Mouse (Mus musculus): ENCODE measurements around the gene Cd300lf. TPM values are rescaled to one million over a fixed set of nuclear protein-coding genes. Genes with fewer than 3 reads are reported as not detected.

Cd300lf gene
- total RNA-seq, 2 experiments from 2014 or later: 0.35 to 0.76 TPM

DNA sequence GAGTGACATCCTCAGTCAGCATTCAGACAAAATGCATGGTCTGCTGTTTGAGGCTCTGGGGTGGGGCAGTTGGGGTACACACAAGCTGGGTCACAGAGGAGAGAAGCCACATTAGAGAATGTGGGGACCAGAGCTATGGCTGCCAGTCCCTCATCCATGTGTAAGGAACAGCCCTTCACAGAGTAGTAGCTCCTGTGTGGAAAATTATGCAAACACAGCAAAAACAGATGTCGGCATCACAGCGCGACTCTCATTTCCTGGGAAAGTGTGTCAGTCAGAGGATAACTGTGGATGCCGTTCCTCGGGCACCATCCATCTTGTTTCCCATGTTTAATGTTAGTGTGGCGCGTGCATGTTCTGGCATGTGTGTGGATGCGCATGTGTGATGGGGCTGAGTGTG, 25.6 kb downstream of the Cd300lf start:
- no peak for DNase-seq (ENCODE audit: low spot score in 2 of 2)

DNA sequence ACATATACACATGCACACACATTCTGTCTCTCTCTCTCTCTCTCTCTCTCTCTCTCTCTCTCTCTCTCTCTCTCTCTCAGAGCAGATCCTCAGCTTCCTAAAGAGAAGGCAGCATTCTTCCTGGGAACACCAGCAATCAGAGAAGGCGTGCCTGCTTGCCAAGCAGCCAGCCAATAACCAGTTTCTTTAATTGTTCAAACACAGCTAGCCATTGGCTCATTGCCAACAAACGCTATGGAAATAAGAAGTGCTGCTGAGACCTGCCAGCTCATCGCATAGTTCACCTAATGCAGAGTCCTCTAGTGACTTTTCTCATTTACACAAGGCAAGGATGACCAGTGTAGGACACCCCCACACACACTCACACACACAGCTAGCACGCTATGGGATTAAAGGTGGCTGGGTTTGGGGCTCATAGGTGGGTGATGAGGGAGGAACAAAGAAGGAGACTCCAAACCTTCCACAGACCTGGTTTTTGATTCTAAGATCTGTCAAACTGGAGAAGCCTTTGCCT, 26.3 kb downstream of the Cd300lf start:
- no peak for DNase-seq (ENCODE audit: low spot score in 2 of 2)

DNA sequence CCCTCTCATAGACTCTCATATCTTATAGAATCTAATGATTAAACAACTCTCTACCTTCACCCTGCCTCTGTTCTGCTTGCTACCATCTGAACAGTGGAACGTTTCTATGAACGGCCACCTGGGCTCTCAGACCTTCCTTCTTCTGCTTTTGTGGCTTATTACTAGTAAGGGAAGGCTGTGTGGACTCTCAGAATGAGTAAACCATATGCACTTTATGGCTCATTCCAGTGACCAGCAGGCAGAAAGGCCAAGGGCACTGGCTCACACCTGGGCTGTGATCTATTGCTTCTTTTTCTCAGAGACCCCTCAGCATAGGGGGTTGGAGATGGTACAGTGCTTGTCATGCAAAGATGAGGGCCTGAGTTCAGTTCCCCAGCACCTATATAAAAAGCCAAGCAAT, 27.2 kb downstream of the Cd300lf start:
- no peak for DNase-seq (ENCODE audit: low spot score in 2 of 2)

DNA sequence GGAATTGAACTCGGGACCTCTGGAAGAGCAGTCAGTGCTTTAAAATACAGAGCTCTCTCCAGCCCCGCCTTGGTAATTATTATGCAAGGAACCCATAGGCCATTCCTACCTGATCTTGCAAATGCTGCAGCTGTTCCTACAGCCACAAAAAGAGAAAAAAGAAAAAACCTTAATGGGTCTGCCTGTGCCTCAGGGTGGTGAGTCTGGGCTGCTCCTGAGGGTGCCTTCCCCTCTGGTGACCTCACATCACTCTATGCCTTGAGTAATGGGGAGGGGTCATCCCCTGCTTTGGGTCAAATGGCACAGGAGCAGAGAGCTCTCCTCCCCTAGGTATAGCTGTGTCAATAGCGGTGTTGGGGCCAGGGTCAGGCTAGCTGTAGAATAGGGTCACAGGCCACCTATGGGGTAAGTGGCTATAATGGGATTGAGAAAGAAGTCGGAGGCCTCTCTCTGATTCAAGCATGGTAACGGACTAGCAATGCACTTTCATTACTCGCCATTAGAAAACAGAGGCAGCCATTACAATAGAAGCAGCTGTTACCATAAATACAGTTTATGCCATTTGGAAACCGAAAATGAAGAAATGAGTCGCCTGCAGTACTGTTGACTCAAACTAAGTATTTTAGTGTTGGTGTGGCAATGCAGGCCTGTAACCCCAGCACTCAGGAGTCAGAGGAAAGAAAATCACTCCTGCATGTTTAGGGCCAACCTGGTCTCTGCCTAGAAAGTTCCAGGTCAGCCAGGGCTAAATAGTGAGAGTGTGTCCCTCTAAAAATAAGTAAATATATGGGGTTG, 28.8 kb downstream of the Cd300lf start:
- DNase-seq (ENCODE audit: low spot score in 2 of 2): no peak

DNA sequence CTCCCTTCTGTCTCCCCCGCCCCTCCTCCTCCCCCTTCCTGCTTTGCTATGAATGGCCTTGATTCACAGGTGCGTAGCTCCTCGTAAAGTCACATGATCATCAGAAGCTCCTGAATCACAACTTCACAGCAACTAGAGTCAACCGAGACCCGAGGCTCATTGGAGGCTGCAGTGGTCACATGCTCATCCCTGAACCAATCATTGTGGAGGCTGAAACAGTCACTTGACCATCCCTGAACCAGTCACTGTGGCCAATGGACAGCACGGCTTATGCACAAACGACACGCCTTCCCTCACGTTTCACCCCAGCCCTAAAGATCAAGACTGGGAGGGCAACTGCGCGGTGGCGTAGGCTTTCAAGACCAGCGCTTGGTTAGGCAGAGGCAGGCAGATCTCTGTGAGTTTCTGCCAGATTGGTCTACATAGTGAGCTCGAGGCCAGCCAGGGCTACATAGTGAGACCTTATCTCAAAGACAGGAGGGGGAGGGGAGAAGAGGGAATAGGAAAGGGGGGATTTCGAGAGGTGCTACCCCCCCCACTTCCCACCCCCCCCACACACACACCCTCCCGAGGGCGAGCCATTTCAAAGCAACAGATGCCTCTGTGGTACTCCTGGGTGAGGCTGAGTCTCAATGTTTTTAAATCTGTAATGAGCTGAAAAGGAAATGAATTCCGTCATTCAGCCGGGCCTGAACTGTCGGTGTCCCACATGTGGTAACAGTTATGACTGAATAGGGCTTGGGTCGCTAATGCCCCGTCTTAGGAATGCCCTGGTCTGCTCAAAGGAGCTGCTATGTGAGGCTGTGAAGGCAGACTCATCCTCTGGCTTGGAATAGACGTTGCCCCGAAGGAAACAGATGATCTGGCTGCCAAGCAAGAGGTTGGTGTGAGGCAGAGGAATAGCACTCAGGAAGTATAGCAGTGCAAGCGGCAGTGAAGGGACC, 30.1 kb downstream of the Cd300lf start:
- DNase-seq (ENCODE audit: low spot score in 2 of 2): no peak

DNA sequence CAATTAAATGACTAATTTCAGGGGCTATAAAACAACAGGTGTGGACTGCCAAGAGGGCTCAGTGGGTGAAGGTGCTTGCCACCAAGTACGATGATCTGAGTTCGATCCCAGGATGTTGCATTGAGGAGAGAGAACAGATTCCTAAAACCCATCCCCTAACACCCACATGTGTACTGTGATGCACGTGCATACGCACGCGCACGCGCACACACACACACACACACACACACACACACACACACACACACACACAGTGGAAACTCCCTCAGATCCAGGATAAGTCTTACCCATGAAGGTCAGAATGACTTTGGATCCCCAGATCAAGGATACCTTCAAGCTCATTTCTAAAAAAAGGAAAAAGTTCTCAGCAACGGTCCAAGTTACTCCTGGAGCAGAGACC, 31.7 kb downstream of the Cd300lf start:
- DNase-seq (ENCODE audit: low spot score in 2 of 2): no peak

DNA sequence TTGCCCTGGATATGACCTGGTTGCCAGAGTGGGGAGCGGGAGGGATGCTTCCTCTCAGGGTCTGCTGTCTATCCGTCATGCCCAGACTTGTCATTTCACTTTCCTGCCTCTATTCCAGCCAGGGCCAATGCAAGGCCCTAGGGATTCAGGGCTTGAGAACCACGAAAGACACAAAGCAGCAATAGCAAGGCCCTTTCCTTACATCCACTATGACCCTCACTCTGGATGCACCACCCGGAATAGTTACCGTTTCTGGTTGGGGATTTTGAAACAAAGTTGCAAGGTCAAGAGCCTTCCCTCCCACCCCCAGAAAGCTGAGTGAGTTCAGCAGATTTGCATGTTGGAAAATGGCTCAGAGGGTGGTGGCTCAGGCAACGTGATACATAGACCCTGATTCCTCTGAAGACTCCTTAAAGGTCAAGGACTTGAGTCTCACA, 32.2 kb downstream of the Cd300lf start:
- DNase-seq (ENCODE audit: low spot score in 2 of 2): no peak

DNA sequence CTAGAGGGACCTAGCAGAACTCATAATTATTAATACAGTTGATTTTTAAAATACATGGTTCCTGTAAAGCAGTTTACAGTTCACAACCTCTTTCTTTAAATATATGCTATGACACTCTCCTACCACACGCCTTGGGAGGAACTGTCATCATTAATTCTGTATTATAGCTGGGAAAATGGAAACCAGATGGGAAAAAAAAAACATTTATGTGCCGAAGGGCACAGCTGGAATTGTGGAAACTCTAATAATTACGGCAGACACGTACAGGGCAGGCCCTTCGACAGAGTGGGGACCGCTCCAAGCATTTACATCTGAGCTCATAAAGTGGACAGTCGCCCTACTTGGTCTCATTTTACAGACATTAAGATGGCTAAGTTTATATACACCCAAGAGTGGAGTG, 33.1 kb downstream of the Cd300lf start:
- no peak for DNase-seq (ENCODE audit: low spot score in 2 of 2)

DNA sequence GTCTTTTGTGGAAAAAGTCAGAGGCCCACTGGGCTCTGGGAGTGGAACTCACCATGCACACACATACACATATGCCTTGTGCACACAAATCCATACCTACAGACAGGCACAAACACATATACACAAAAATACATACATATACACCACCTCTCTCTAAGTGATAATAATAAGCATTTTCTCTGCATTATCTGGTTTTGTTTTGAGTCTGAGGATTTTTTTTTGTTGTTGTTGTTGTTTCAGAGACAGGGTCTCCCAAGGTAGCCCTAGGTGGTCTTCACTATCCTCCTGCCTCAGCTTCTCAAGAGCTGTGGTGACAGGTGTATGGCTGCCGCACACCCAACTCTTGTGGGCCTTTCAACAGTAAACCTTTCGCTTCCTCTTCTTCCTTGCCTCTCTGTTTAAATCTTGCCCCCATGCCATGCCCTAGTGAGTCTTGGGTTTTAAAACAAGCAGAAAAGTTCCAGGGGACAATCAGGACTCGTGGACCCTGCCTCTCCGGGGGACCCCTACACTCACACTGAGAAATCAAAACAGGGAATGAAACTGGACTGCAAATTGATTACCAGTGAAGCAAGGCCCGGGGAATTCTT, 33.7 kb downstream of the Cd300lf start:
- no peak for DNase-seq (ENCODE audit: low spot score in 2 of 2)

DNA sequence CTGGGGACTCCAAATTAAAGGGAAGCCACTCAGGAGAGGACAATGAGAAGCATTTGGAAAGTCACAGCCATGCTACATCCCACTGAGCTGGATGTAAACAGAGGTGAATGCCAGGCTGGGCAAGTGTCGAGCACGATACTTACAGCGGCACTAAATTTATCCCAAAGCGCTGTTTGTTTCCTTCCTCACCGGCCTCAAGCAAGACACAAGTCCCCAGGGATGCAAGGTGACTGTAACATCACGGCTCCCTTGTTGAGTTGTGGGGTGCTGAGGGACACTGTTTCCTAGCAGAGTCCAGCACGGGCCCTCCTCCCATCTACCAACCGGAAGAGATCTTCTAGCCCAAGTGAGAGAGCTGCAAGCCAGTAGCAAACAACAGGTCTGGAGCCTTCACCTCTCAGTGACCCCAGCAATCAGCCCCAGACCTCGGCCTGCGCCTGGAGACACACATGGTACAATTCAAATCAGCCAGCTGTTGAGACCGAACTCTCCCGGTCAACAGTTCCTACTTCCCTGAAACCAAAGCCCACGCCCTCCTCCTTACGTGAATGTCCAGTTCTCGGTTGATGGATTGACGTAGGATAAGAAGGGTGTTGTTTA, 34.5 kb downstream of the Cd300lf start:
- DNase-seq (ENCODE audit: low spot score in 2 of 2): no peak

DNA sequence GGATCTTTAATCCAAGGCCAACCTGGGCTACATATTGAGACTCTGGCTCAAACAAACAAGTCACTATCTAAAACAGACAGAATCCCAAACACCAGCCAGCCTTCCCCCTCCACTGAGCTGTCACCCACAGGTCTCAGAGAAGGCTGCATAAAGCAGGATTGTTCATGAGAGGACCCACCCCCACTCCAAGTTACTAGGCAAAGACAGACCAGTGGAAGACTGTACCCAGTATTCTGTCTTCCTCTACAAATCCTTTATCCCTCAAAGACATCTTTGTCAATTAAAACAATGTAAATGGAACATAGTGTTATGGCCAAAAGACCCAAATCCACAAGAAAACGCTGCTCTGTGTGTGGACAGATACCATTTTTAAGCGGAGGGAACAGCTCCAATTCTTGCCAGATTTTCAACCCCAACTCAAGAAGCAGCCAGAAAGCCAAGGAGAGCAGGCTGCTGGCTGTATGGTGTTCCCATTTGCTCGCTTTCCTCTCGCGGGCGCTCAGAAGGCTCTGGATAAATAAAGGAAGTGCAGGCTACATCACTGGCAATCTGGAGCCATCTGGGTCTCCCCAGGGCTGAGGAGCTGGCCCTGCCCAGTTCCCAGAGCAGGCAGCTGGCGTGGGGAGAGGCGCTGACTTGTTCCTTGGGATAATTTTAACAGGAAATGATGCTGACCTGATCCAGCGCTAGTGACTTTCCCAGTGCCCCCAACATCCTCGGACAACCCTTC, 35.4 kb downstream of the Cd300lf start:
- DNase-seq (ENCODE audit: low spot score in 2 of 2): peak; percentile 16 to 32

DNA sequence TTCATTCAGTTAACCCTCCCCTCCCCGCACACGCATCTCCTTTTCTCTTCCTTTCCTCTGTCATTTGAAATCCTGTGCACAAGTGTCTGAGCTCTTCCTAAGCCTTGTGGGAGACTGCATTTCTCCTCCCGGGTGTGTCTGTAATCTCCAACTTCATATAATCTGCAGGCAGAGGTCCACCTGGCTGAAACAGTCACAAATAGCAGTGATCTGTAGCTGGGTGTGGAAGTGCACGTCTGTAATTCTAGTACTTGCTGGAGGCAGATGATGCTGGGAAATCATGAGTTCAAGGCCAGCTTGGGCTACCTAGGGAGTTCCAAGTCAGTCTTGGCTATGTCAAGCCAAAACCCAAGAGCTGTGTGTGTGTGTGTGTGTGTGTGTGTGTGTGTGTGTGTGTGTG, 41.7 kb downstream of the Cd300lf start:
- DNase-seq (ENCODE audit: low spot score in 2 of 2): no peak

DNA sequence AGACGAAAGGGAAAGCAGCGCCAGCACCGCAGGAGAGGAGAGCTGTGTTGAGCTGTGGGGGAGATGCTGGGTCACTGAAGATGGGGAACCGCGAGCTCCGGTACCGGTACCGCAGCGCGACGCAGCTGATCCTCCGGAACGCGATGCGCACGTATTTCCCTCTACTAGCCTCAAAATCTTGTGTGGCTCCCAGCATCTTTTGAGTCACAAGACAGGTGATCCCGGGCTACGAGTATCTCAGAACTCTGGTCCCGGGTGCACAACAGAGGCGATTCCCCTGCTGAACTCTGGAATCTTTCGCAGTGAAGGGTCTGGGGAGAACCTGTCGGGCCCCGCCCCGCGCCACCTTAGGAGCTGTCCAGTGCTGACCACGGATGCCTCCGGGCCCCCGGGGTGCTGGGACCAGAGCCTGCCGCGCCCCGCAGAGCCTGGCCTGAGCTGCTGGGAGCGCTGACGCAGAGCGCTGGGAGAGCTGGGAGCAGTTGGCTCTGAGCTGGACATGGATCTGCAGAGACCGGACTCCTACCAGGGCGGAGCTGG, 42.4 kb downstream of the Cd300lf start, which contains the start of gene Rab37:
Rab37 (plus strand) TSS at position 70 of the 540 bp plus-strand sequence.
- no peak for DNase-seq (ENCODE audit: low spot score in 2 of 2)

DNA sequence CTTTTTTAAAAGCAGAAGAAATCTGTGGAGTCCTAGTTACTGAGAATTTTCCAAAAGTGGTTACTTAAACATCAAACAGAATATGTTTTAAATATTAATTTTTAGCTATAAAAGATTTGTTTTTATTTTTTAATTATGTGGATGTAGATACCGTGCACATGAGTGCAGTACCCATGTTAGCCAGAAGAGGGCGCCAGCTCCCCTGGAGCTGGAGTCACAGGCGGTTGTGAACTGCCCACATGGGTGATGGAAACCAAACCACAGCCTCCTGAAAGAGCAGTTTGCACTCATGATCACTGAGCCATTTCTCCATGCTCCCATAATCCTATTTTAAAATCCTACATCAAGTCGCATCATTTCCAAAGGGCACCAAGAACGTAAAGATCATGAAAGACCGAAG, 43.9 kb downstream of the Cd300lf start:
- DNase-seq (ENCODE audit: low spot score in 2 of 2): no peak

DNA sequence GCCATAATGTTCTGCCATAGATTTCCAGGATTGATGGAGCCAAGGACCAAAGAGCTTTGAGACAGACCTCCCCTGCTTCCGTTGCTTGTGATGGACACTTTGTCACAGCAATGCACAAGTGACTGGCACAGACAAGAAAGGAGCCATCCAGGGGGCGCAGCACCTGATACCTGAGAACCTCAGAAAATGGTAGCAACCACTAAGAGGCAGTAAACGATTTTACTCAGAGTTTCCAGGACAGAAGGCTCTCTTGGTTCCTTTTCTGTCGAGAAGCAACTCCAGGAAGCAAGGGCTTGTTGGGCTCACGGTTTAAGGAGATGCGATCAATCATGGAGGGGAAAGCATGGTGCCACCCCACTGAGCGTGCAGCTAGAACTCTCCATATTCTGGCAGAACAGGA, 47.6 kb downstream of the Cd300lf start:
- no peak for DNase-seq (ENCODE audit: low spot score in 2 of 2)

DNA sequence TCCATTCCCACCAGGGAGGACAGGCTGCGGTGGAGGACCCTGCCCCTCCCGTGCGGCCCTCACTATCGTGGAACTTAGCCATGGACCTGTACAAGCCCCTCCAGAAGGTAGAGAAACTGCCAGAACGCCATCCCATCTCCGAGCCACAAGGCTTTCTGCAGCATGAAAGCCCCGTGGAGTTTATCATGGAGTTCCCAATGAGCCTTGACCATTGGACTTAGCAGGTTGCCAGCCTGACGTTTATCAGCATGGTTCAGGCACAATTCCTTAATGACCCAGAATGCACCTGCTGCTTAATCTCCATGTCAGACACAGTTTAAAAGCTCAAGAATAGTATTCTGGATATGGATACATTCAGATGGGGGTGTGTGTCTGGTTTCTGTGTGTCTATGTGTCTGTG, 48.7 kb downstream of the Cd300lf start:
- no peak for DNase-seq (ENCODE audit: low spot score in 2 of 2)

DNA sequence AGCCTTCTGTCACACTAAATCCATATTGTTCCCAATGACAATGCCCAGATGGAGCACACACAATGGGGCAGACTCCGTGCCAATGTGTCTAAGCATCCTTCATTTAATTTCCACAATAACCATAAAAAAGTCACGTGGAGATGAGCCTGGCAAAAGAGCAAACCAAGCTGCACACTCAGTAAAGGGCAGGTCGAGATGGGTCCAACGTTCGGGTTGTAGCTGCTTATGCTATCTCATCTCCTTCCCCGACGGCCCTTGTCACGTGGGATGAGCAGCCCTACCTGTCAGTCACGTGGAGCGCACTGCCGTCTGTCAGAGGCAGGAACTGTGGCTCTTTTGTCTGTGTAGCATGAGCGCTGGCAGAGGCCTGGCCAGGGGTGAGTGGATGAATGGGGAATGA, 49.2 kb downstream of the Cd300lf start:
- DNase-seq (ENCODE audit: low spot score in 2 of 2): no peak

DNA sequence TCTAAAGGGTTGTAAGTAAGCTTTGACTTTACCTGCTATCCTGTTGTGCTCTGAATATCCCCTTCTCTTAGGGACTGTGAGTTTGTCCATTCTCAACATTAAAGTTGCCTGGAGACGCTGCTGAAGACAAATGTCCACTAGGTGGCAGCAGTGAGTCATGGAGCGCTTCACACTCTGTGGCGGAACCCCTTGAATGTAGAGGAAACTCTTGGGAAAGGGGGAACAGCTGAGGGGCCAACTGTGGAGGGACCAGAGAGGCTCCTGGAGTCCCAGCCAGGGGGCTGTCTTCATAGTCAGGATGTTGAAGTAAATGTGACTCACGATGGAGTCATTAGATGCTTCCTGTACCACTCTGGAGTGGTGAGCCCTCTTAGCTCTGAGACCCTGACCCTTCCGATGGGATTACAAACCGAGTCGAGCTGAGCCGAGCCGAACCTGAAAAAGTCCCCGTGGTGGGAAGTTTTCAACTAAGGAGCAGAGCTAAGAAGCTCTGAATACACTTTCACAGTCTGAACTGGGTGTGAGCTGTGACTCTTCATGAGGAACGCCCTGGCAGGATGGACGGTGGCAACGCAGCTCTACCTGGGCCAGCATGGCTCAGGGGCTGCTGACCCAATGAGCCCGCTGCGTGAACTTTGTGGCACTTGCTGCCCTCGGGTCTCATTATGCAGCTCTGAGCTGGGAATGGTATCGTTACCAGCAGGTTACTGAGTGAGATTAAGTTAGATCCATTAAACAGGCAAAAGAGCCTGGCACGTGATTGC, 50.2 kb downstream of the Cd300lf start:
- peak; percentile 65 to 83 for DNase-seq (ENCODE audit: low spot score in 2 of 2)

DNA sequence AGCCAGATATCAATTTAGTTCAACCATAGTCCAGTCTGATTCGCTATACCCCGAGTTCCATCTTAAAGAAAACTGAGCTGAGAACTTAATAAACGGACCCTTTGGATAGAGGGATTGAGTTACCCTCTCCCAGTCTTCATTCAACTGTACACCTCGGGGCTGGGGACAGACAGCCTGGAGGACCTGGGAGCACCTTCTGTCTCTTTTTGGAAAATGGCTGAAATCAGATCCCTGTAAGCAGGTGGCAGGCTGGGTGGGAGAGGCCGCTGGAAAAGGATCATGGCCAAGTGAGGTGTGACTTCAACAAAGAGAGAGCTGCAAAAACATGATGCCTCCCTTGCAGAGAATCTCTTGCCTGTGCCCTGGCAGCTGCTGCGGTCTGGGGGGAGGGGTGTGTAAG, 51.6 kb downstream of the Cd300lf start:
- DNase-seq (ENCODE audit: low spot score in 2 of 2): no peak
